Mouse (Mus musculus) myocyte (in vitro differentiated cells): ENCODE measurements around the gene Rgs6.

Source experiments
- MAX ChIP-seq: IDR thresholded peaks from one replicate; pipeline ENCODE4 v1.6.1; 2011; ENCODE audit warnings: low read depth, mild to moderate bottlenecking, control low read depth
- POLR2A ChIP-seq: IDR thresholded peaks from one replicate; pipeline ENCODE4 v1.6.1; 2011; ENCODE audit warnings: low read depth, mild to moderate bottlenecking, control low read depth, moderate library complexity; ENCODE audit not compliant: insufficient read length
- REST ChIP-seq: IDR thresholded peaks from one replicate; pipeline ENCODE4 v1.6.1; 2011; ENCODE audit warnings: mild to moderate bottlenecking, control low read depth, moderate library complexity; ENCODE audit not compliant: insufficient read depth, insufficient read length
- TCF12 ChIP-seq: IDR thresholded peaks from one replicate; pipeline ENCODE4 v1.6.1; 2011; ENCODE audit warnings: mild to moderate bottlenecking, control low read depth; ENCODE audit not compliant: poor library complexity, insufficient read depth, severe bottlenecking

DNA sequence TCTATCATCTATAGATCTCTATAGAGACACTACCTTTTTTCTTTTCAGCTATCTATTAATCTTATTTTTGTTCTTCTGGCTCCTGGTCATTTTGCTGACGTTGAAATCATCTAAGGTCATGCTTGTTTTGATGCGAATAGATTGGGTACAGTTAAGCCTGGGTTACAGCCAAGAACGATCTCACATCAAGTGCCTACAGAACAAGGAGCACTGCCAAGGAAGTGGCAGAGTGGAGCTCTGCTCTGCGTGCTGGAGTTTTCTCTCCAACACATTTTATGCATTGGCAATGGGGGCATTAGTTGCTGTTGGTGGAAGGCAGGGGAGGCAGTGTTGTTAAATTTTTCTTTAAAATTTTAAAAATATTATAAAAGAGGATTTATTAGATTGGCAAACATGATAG is 138.2 kb downstream of the Rgs6 start:
- TF ChIP-seq MAX, result no peak
- TF ChIP-seq POLR2A, result no peak
- TF ChIP-seq TCF12, result no peak
- no peak for TF ChIP-seq REST
